Mouse (Mus musculus): ENCODE measurements around the gene Kcnd3. TPM values are rescaled to one million over a fixed set of nuclear protein-coding genes. Genes with fewer than 3 reads are reported as not detected.

Kcnd3 gene
- 2.4 TPM in 2 replicates for polyA plus RNA-seq (2014; fragmentation: Nextera tagmentation; extraction: Ambion mirVana)

GRCm38 (mm10) chr3:105451627-105452555 lies at the start of gene Kcnd3:
TSS of gene Kcnd3 (plus strand) at chr3:105452330.
- peak; percentile 95 for DNase-seq (ENCODE audit: low spot score, missing footprints)
- Histone ChIP-seq H3K9ac (ENCODE audit: low read length) (peak within 1 kb of the TSS; percentile 80), H3K9me3 (ENCODE audit: control insufficient read depth, low read length) (no peaks in the 10 kb centered on the region), H3K27me3 (ENCODE audit: control insufficient read depth, insufficient read depth, low read length) (peaks cover 23% of the 10 kb centered on the region), H3K4me1 (ENCODE audit: control insufficient read depth, insufficient read depth, low read length) (peaks cover 22% of the 10 kb centered on the region), H3K36me3 (ENCODE audit: control insufficient read depth, insufficient read depth, low read length) (no peaks in the 10 kb centered on the region), H3K27ac (ENCODE audit: low read depth, low read length) (peak within 1 kb of the TSS; percentile 25; the same call in 1 of the 2 replicates), H3K4me2 (peak within 1 kb of the TSS; percentile 91), H3K4me3 (ENCODE audit: low read depth, low read length) (peak within 1 kb of the TSS; percentile 66)
- 1% methylated on average over 66 of the region's 98 CpGs for WGBS
- ATAC-seq (ENCODE audit: low FRiP score): peak; percentile 83

GRCm38 (mm10) chr3:105402676-105403075 lies 49.5 kb upstream of the Kcnd3 start:
- Histone ChIP-seq H3K4me3 (ENCODE audit: low read depth, low read length) (no peak overlapping the region), H3K9me3 (ENCODE audit: control insufficient read depth, low read length) (no peaks in the 10 kb centered on the region), H3K36me3 (ENCODE audit: control insufficient read depth, insufficient read depth, low read length) (no peaks in the 10 kb centered on the region), H3K9ac (ENCODE audit: low read length) (no peak overlapping the region), H3K27me3 (ENCODE audit: control insufficient read depth, insufficient read depth, low read length) (no peaks in the 10 kb centered on the region), H3K27ac (ENCODE audit: low read depth, low read length) (no peak overlapping the region), H3K4me2 (no peak overlapping the region), H3K4me1 (ENCODE audit: control insufficient read depth, insufficient read depth, low read length) (no peaks in the 10 kb centered on the region)
- WGBS: 71% methylated on average over 5 of the region's 5 CpGs
- DNase-seq (ENCODE audit: low spot score, missing footprints): no peak
- no peak for ATAC-seq (ENCODE audit: low FRiP score)

DNA sequence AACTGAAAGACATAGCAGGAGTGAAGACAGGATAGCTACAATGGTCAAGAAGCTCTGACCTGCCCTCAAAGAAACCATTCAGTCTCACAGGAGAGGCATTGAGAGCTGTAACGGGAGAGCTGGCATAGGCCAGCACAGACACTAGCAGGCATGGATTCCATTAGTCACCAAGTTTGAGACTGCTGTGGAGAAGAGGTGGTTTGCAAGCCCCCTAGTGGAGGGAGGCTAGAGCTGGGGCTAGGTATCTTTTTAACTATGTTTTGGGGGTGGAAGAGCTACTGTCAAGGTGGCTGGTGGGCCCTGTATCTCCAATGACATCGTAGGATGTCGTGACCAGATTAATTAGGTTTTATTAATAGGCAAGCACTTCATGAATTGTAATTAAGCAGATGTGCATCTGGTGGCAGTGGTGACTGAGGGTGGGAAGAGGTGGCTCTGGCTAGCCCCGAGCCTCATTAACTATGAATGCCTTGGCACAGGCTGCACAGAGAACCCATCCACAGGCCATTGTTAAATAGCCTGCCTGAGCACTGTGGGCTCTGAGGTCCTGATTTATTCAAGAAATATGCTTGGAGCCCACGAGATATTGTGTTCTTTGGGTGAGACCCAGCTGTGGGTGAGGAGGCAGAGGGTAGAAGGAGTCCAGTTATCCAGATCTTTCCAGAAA lies 48.6 kb upstream of the Kcnd3 start:
- 76% methylated on average over 5 of the region's 5 CpGs for WGBS
- Histone ChIP-seq H3K9me3 (ENCODE audit: control insufficient read depth, low read length) (no peaks in the 10 kb centered on the region), H3K27ac (ENCODE audit: low read depth, low read length) (no peak overlapping the region), H3K4me2 (no peak overlapping the region), H3K9ac (ENCODE audit: low read length) (no peak overlapping the region), H3K27me3 (ENCODE audit: control insufficient read depth, insufficient read depth, low read length) (no peaks in the 10 kb centered on the region), H3K4me3 (ENCODE audit: low read depth, low read length) (no peak overlapping the region), H3K36me3 (ENCODE audit: control insufficient read depth, insufficient read depth, low read length) (no peaks in the 10 kb centered on the region), H3K4me1 (ENCODE audit: control insufficient read depth, insufficient read depth, low read length) (no peaks in the 10 kb centered on the region)
- DNase-seq (ENCODE audit: low spot score, missing footprints): no peak
- ATAC-seq (ENCODE audit: low FRiP score): 0 out of 2 replicates have a peak, but pooled peaks have one; percentile 33

- no peak overlapping the region for H3K27ac ChIP-seq (ENCODE audit: low read depth, low read length)
- ATAC-seq (ENCODE audit: low FRiP score): no peak
Measured at GRCm38 (mm10) chr3:105404077-105404446, 48.1 kb upstream of the Kcnd3 start.

GRCm38 (mm10) chr3:105405516-105405915 lies 46.6 kb upstream of the Kcnd3 start:
- no peak for ATAC-seq (ENCODE audit: low FRiP score)
- 92% methylated on average over 7 of the region's 7 CpGs for WGBS
- H3K27ac ChIP-seq (ENCODE audit: low read depth, low read length): no peak overlapping the region
- H3K4me1 ChIP-seq (ENCODE audit: control insufficient read depth, insufficient read depth, low read length): no peaks in the 10 kb centered on the region
- no peak for DNase-seq (ENCODE audit: low spot score, missing footprints)
- H3K4me3 ChIP-seq (ENCODE audit: low read depth, low read length): no peak overlapping the region
- H3K36me3 ChIP-seq (ENCODE audit: control insufficient read depth, insufficient read depth, low read length): no peaks in the 10 kb centered on the region
- no peaks in the 10 kb centered on the region for H3K9me3 ChIP-seq (ENCODE audit: control insufficient read depth, low read length)
- no peaks in the 10 kb centered on the region for H3K27me3 ChIP-seq (ENCODE audit: control insufficient read depth, insufficient read depth, low read length)
- H3K4me2 ChIP-seq: no peak overlapping the region
- H3K9ac ChIP-seq (ENCODE audit: low read length): no peak overlapping the region

More at GRCm38 (mm10) chr3:105404077-105404446, 48.1 kb upstream of the Kcnd3 start:
- H3K4me2 ChIP-seq: no peak overlapping the region
- WGBS: 92% methylated on average over 4 of the region's 4 CpGs
- no peaks in the 10 kb centered on the region for H3K9me3 ChIP-seq (ENCODE audit: control insufficient read depth, low read length)
- no peaks in the 10 kb centered on the region for H3K36me3 ChIP-seq (ENCODE audit: control insufficient read depth, insufficient read depth, low read length)
- no peak overlapping the region for H3K9ac ChIP-seq (ENCODE audit: low read length)
- H3K4me1 ChIP-seq (ENCODE audit: control insufficient read depth, insufficient read depth, low read length): no peaks in the 10 kb centered on the region
- DNase-seq (ENCODE audit: low spot score, missing footprints): no peak
- no peak overlapping the region for H3K4me3 ChIP-seq (ENCODE audit: low read depth, low read length)
- H3K27me3 ChIP-seq (ENCODE audit: control insufficient read depth, insufficient read depth, low read length): no peaks in the 10 kb centered on the region

GRCm38 (mm10) chr3:105406036-105406435 lies 46.1 kb upstream of the Kcnd3 start:
- Histone ChIP-seq H3K36me3 (ENCODE audit: control insufficient read depth, insufficient read depth, low read length) (no peaks in the 10 kb centered on the region), H3K4me1 (ENCODE audit: control insufficient read depth, insufficient read depth, low read length) (no peaks in the 10 kb centered on the region), H3K4me3 (ENCODE audit: low read depth, low read length) (no peak overlapping the region), H3K27ac (ENCODE audit: low read depth, low read length) (no peak overlapping the region), H3K4me2 (no peak overlapping the region), H3K9ac (ENCODE audit: low read length) (no peak overlapping the region), H3K27me3 (ENCODE audit: control insufficient read depth, insufficient read depth, low read length) (no peaks in the 10 kb centered on the region), H3K9me3 (ENCODE audit: control insufficient read depth, low read length) (no peaks in the 10 kb centered on the region)
- WGBS: 50% methylated on average over 7 of the region's 7 CpGs
- ATAC-seq (ENCODE audit: low FRiP score) (no peak), DNase-seq (ENCODE audit: low spot score, missing footprints) (no peak)

- 76% methylated on average over 3 of the region's 3 CpGs for WGBS
- Histone ChIP-seq H3K4me3 (ENCODE audit: low read depth, low read length) (no peak overlapping the region), H3K4me2 (no peak overlapping the region), H3K36me3 (ENCODE audit: control insufficient read depth, insufficient read depth, low read length) (no peaks in the 10 kb centered on the region), H3K27me3 (ENCODE audit: control insufficient read depth, insufficient read depth, low read length) (no peaks in the 10 kb centered on the region), H3K9ac (ENCODE audit: low read length) (no peak overlapping the region), H3K27ac (ENCODE audit: low read depth, low read length) (no peak overlapping the region), H3K4me1 (ENCODE audit: control insufficient read depth, insufficient read depth, low read length) (no peaks in the 10 kb centered on the region), H3K9me3 (ENCODE audit: control insufficient read depth, low read length) (no peaks in the 10 kb centered on the region)
- ATAC-seq (ENCODE audit: low FRiP score): peak; percentile 83
- no peak for DNase-seq (ENCODE audit: low spot score, missing footprints)
Measured at GRCm38 (mm10) chr3:105408211-105408610, 43.9 kb upstream of the Kcnd3 start.

DNA sequence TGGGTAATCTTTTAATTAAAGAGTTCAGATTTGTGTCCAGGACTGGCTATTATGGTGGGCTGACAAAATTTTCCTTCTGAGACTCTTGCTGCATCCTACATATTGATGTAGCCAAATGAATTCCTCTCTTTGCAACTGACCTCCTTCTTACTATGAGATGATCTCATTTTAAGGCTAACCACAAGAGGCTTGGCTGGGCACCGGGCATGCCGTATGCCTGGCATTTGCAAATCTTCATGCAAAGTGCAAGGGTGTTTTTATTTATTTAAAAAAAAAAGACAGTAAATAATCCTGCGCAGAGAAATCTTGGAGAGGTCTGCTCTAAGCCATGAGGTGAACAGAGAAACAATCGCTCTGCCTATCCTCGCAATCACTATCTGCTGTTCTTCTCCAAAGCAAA lies 41.3 kb upstream of the Kcnd3 start:
- Histone ChIP-seq H3K4me3 (ENCODE audit: low read depth, low read length) (no peak overlapping the region), H3K36me3 (ENCODE audit: control insufficient read depth, insufficient read depth, low read length) (no peaks in the 10 kb centered on the region), H3K4me2 (no peak overlapping the region), H3K9ac (ENCODE audit: low read length) (no peak overlapping the region), H3K27me3 (ENCODE audit: control insufficient read depth, insufficient read depth, low read length) (no peaks in the 10 kb centered on the region), H3K9me3 (ENCODE audit: control insufficient read depth, low read length) (no peaks in the 10 kb centered on the region), H3K27ac (ENCODE audit: low read depth, low read length) (no peak overlapping the region), H3K4me1 (ENCODE audit: control insufficient read depth, insufficient read depth, low read length) (no peaks in the 10 kb centered on the region)
- ATAC-seq (ENCODE audit: low FRiP score): no peak
- 93% methylated on average over 5 of the region's 5 CpGs for WGBS
- DNase-seq (ENCODE audit: low spot score, missing footprints): no peak

- no peak for DNase-seq (ENCODE audit: low spot score, missing footprints)
- no peaks in the 10 kb centered on the region for H3K27me3 ChIP-seq (ENCODE audit: control insufficient read depth, insufficient read depth, low read length)
- no peaks in the 10 kb centered on the region for H3K36me3 ChIP-seq (ENCODE audit: control insufficient read depth, insufficient read depth, low read length)
- H3K27ac ChIP-seq (ENCODE audit: low read depth, low read length): no peak overlapping the region
- H3K4me1 ChIP-seq (ENCODE audit: control insufficient read depth, insufficient read depth, low read length): no peaks in the 10 kb centered on the region
- no peak for ATAC-seq (ENCODE audit: low FRiP score)
- 85% methylated on average over 4 of the region's 4 CpGs for WGBS
- H3K4me3 ChIP-seq (ENCODE audit: low read depth, low read length): no peak overlapping the region
- no peak overlapping the region for H3K4me2 ChIP-seq
- H3K9ac ChIP-seq (ENCODE audit: low read length): no peak overlapping the region
- H3K9me3 ChIP-seq (ENCODE audit: control insufficient read depth, low read length): no peaks in the 10 kb centered on the region
Measured at GRCm38 (mm10) chr3:105411776-105412175, 40.4 kb upstream of the Kcnd3 start.
